Mouse (Mus musculus): ENCODE data around the gene Arhgap28. TPM values are rescaled to one million over a fixed set of nuclear protein-coding genes. Genes with fewer than 3 reads are reported as not detected.

Gene Arhgap28
- polyA plus RNA-seq, 1 experiment from 2014 or later = 39.7 TPM

- no peaks in the 10 kb centered on the region for H3K9me3 ChIP-seq (ENCODE audit: control insufficient read depth, low read length)
- no peak overlapping the region for H3K9ac ChIP-seq (ENCODE audit: low read length)
- WGBS = 55% methylated on average over 20 of the region's 20 CpGs
- H3K36me3 ChIP-seq (ENCODE audit: control insufficient read depth, insufficient read depth, low read length) = peaks cover 3% of the 10 kb centered on the region
- peaks cover 7% of the 10 kb centered on the region for H3K4me1 ChIP-seq (replicated peaks; ENCODE audit: control insufficient read depth, insufficient read depth, low read length)
- H3K27ac ChIP-seq (ENCODE audit: low read length) = peak overlapping the region; percentile 59
- peak; percentile 53; the same call in 1 of the 2 replicates for ATAC-seq (ENCODE audit: low read depth)
- no peak overlapping the region; the same call in 1 of the 2 replicates for H3K4me3 ChIP-seq (ENCODE audit: low read length)
- H3K4me2 ChIP-seq (ENCODE audit: low read depth, low read length) = peak overlapping the region; percentile 22; the same call in 1 of the 2 replicates
- H3K27me3 ChIP-seq (ENCODE audit: control insufficient read depth, insufficient read depth, low read depth, low read length) = no peaks in the 10 kb centered on the region
Measured at GRCm38 (mm10) chr17:67889481-67890325, 114.2 kb downstream of the Arhgap28 start.

DNA sequence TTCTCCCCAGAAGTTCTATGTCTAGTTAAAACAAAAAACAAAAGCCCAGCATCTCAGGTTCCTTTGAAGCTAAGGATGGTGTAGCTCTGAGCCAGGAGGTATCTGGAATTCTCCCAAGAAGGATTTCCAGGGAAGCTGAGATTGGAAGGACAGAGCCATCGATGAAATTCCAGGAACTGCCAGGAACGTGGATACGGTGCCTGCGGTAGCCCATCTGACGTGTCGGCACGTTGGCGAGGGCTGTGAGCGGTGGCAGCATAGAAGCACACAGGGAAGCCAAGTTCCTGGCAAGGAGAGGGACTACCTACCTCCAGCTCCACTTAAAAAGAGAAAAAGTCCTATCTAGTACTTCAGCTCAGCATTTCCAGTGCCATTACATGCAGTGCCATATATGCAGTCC, 115.8 kb downstream of the Arhgap28 start:
- H3K4me1 ChIP-seq (replicated peaks; ENCODE audit: control insufficient read depth, insufficient read depth, low read length) = peaks cover 7% of the 10 kb centered on the region
- H3K4me2 ChIP-seq (ENCODE audit: low read depth, low read length) = no peak overlapping the region
- no peak overlapping the region for H3K4me3 ChIP-seq (ENCODE audit: low read length)
- no peak overlapping the region for H3K9ac ChIP-seq (ENCODE audit: low read length)
- no peaks in the 10 kb centered on the region for H3K9me3 ChIP-seq (ENCODE audit: control insufficient read depth, low read length)
- 88% methylated on average over 9 of the region's 9 CpGs for WGBS
- ATAC-seq (ENCODE audit: low read depth) = no peak
- no peaks in the 10 kb centered on the region for H3K27me3 ChIP-seq (ENCODE audit: control insufficient read depth, insufficient read depth, low read depth, low read length)
- H3K27ac ChIP-seq (ENCODE audit: low read length) = no peak overlapping the region
- peaks cover 10% of the 10 kb centered on the region for H3K36me3 ChIP-seq (ENCODE audit: control insufficient read depth, insufficient read depth, low read length)

DNA sequence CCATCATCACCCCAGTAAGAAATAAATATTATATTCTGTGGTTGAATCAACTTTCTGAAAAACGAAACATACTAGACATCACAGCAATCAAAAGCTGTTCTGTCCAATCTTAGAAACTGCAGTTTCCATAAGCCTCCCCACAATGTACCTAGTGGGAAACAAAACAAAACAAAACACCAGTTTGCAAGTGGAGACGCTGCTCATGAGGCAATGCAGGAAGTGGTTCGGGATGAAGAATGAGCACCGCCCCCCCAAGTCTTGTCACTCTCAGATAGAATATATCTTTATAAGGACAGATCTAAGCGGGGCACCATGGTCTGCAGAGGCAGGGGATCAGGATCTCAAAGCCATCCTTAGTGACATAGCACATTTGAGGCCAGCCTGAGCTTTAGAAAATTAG, 117.6 kb downstream of the Arhgap28 start:
- H3K9ac ChIP-seq (ENCODE audit: low read length) = no peak overlapping the region
- peaks cover 13% of the 10 kb centered on the region for H3K36me3 ChIP-seq (ENCODE audit: control insufficient read depth, insufficient read depth, low read length)
- H3K9me3 ChIP-seq (ENCODE audit: control insufficient read depth, low read length) = no peaks in the 10 kb centered on the region
- H3K27ac ChIP-seq (ENCODE audit: low read length) = peak overlapping the region; percentile 35
- H3K27me3 ChIP-seq (ENCODE audit: control insufficient read depth, insufficient read depth, low read depth, low read length) = no peaks in the 10 kb centered on the region
- no peak overlapping the region for H3K4me3 ChIP-seq (ENCODE audit: low read length)
- H3K4me2 ChIP-seq (ENCODE audit: low read depth, low read length) = no peak overlapping the region
- peaks cover 7% of the 10 kb centered on the region for H3K4me1 ChIP-seq (replicated peaks; ENCODE audit: control insufficient read depth, insufficient read depth, low read length)
- ATAC-seq (ENCODE audit: low read depth) = peak; percentile 51
- 65% methylated on average over 5 of the region's 5 CpGs for WGBS

GRCm38 (mm10) chr17:67877599-67877998, 126.3 kb downstream of the Arhgap28 start:
- no peak overlapping the region for H3K4me3 ChIP-seq (ENCODE audit: low read length)
- H3K36me3 ChIP-seq (ENCODE audit: control insufficient read depth, insufficient read depth, low read length) = peaks cover 27% of the 10 kb centered on the region
- H3K4me2 ChIP-seq (ENCODE audit: low read depth, low read length) = no peak overlapping the region
- WGBS = 66% methylated on average over 12 of the region's 12 CpGs
- H3K27ac ChIP-seq (ENCODE audit: low read length) = no peak overlapping the region
- no peaks in the 10 kb centered on the region for H3K9me3 ChIP-seq (ENCODE audit: control insufficient read depth, low read length)
- H3K4me1 ChIP-seq (replicated peaks; ENCODE audit: control insufficient read depth, insufficient read depth, low read length) = no peaks in the 10 kb centered on the region
- no peak for ATAC-seq (ENCODE audit: low read depth)
- H3K27me3 ChIP-seq (ENCODE audit: control insufficient read depth, insufficient read depth, low read depth, low read length) = no peaks in the 10 kb centered on the region
- no peak overlapping the region for H3K9ac ChIP-seq (ENCODE audit: low read length)

DNA sequence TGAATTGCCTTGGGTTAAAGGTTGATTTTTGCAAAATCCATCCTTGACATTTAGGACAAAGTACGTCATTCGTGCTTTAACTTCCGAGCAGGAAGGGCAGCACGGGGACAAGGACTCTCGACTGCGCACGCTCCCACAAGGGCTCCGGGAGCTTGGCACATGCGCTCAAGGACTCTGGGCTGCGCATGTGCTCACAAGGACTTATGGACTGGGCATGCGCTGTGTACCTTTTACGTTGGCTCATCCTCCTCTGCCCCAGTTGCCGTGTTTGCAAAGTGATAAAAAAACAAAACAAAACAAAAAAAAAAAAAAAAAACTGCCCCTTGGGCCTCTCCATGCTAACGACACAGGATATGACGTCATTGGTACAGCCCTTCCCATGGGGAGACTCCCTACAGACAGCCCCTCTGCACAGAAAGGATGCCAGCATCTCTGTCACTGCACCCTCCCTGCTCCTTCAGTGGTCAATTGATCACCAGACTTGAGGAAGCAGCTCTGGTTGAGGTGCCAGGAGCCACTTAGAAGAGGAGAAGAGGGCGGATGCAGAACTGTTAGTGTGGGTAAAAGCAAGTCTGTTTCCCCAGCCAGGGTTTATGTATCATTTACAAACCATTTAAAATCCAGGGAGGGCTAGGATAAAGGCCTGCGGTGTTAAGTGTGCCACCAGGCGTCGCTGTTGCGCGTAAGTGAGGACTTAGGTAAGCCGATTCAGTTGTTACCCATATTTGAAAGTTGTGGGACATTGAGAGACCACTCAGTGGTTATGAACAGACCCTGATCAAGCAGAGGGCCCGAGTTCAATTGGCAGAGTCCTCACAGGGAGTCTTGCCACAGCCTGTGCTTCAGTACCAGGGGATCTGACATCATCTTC, 134.0 kb downstream of the Arhgap28 start:
- Histone ChIP-seq H3K36me3 (ENCODE audit: control insufficient read depth, insufficient read depth, low read length) (peaks cover 38% of the 10 kb centered on the region), H3K9ac (ENCODE audit: low read length) (no peak overlapping the region), H3K9me3 (ENCODE audit: control insufficient read depth, low read length) (no peaks in the 10 kb centered on the region), H3K4me3 (ENCODE audit: low read length) (no peak overlapping the region), H3K4me1 (replicated peaks; ENCODE audit: control insufficient read depth, insufficient read depth, low read length) (peaks cover 10% of the 10 kb centered on the region), H3K27ac (ENCODE audit: low read length) (no peak overlapping the region), H3K27me3 (ENCODE audit: control insufficient read depth, insufficient read depth, low read depth, low read length) (no peaks in the 10 kb centered on the region), H3K4me2 (ENCODE audit: low read depth, low read length) (no peak overlapping the region)
- WGBS = 66% methylated on average over 23 of the region's 23 CpGs
- peak; percentile 46; the same call in 1 of the 2 replicates for ATAC-seq (ENCODE audit: low read depth)

GRCm38 (mm10) chr17:67866541-67867241, 137.2 kb downstream of the Arhgap28 start:
- peak overlapping the region; percentile 73 for H3K27ac ChIP-seq (ENCODE audit: low read length)
- WGBS = 64% methylated on average over 20 of the region's 20 CpGs
- no peaks in the 10 kb centered on the region for H3K27me3 ChIP-seq (ENCODE audit: control insufficient read depth, insufficient read depth, low read depth, low read length)
- H3K9ac ChIP-seq (ENCODE audit: low read length) = peak overlapping the region; percentile 35; the same call in 1 of the 2 replicates
- peaks cover 10% of the 10 kb centered on the region for H3K4me1 ChIP-seq (replicated peaks; ENCODE audit: control insufficient read depth, insufficient read depth, low read length)
- no peak overlapping the region for H3K4me3 ChIP-seq (ENCODE audit: low read length)
- no peak overlapping the region for H3K4me2 ChIP-seq (ENCODE audit: low read depth, low read length)
- ATAC-seq (ENCODE audit: low read depth) = peak; percentile 43; the same call in 1 of the 2 replicates
- no peaks in the 10 kb centered on the region for H3K9me3 ChIP-seq (ENCODE audit: control insufficient read depth, low read length)
- peaks cover 35% of the 10 kb centered on the region for H3K36me3 ChIP-seq (ENCODE audit: control insufficient read depth, insufficient read depth, low read length)

- Histone ChIP-seq H3K36me3 (ENCODE audit: control insufficient read depth, insufficient read depth, low read length) (peaks cover 31% of the 10 kb centered on the region), H3K9ac (ENCODE audit: low read length) (no peak overlapping the region), H3K4me3 (ENCODE audit: low read length) (no peak overlapping the region), H3K4me2 (ENCODE audit: low read depth, low read length) (no peak overlapping the region), H3K4me1 (replicated peaks; ENCODE audit: control insufficient read depth, insufficient read depth, low read length) (peaks cover 10% of the 10 kb centered on the region), H3K9me3 (ENCODE audit: control insufficient read depth, low read length) (no peaks in the 10 kb centered on the region), H3K27ac (ENCODE audit: low read length) (peak overlapping the region; percentile 73), H3K27me3 (ENCODE audit: control insufficient read depth, insufficient read depth, low read depth, low read length) (no peaks in the 10 kb centered on the region)
- ATAC-seq (ENCODE audit: low read depth) = peak; percentile 41; the same call in 1 of the 2 replicates
- WGBS = 48% methylated on average over 9 of the region's 9 CpGs
Measured at GRCm38 (mm10) chr17:67866026-67866425, 137.9 kb downstream of the Arhgap28 start.

DNA sequence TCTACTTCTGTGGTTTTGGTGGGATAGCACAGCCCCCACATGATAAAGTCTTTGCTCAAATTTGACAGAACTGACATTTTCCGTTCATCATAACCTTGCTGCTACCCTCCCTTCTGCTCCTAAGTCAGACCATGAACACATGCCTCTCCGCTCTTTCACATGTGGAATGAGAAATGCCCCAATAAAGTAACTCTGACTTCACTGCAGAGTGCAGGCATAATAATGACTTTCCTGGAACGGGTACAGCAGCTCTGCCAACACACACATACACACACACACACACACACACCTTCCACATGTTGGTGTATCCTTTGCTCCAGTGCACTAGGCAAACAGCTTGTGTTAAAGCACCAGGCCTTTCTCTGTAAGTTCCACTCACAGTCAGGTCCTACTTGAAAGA, 139.0 kb downstream of the Arhgap28 start:
- Histone ChIP-seq H3K4me3 (ENCODE audit: low read length) (no peak overlapping the region), H3K9me3 (ENCODE audit: control insufficient read depth, low read length) (no peaks in the 10 kb centered on the region), H3K27me3 (ENCODE audit: control insufficient read depth, insufficient read depth, low read depth, low read length) (no peaks in the 10 kb centered on the region), H3K27ac (ENCODE audit: low read length) (no peak overlapping the region), H3K4me2 (ENCODE audit: low read depth, low read length) (no peak overlapping the region), H3K4me1 (replicated peaks; ENCODE audit: control insufficient read depth, insufficient read depth, low read length) (peaks cover 10% of the 10 kb centered on the region), H3K9ac (ENCODE audit: low read length) (no peak overlapping the region), H3K36me3 (ENCODE audit: control insufficient read depth, insufficient read depth, low read length) (peaks cover 31% of the 10 kb centered on the region)
- WGBS = 78% methylated on average over 3 of the region's 3 CpGs
- no peak for ATAC-seq (ENCODE audit: low read depth)

Measured in lung, embryonic 16.5 days (tissue).